Mouse (Mus musculus): Measurements from ENCODE around the gene Hmg20a. TPM values are rescaled to one million over a fixed set of nuclear protein-coding genes. Genes with fewer than 3 reads are reported as not detected.

Hmg20a gene
- polyA plus RNA-seq, 1 experiment from 2014 or later: 22.2 TPM

- no peak for DNase-seq (ENCODE audit: low spot score)
- no peaks in the 10 kb centered on the region for H3K9me3 ChIP-seq (ENCODE audit: low read length)
- WGBS: 85% methylated on average over 4 of the region's 4 CpGs
- peaks cover 46% of the 10 kb centered on the region for H3K4me1 ChIP-seq (ENCODE audit: insufficient read depth, low read depth, low read length)
- no peak overlapping the region for H3K4me3 ChIP-seq (ENCODE audit: low read depth, low read length)
- no peak overlapping the region for H3K4me2 ChIP-seq (replicated peaks; ENCODE audit: low read depth, low read length)
- peak overlapping the region; percentile 87; the same call in 1 of the 2 replicates for H3K27ac ChIP-seq (ENCODE audit: low read length)
- no peak for ATAC-seq
- H3K36me3 ChIP-seq (ENCODE audit: insufficient read depth, low read length): no peaks in the 10 kb centered on the region
- H3K27me3 ChIP-seq (replicated peaks; ENCODE audit: insufficient read depth, low read length): no peaks in the 10 kb centered on the region
- H3K9ac ChIP-seq (replicated peaks; ENCODE audit: low read depth): no peak overlapping the region
- TF ChIP-seq CTCF (IDR thresholded peaks at IDR 0.05) (no peak), EP300 (IDR thresholded peaks at IDR 0.05) (no peak)
These were observed 47.8 kb downstream of the Hmg20a start for GRCm38 (mm10) chr9:56466251-56466650.

- peaks cover 30% of the 10 kb centered on the region; the same call in 1 of the 2 replicates for H3K4me1 ChIP-seq (ENCODE audit: insufficient read depth, low read depth, low read length)
- H3K27me3 ChIP-seq (replicated peaks; ENCODE audit: insufficient read depth, low read length): no peaks in the 10 kb centered on the region
- H3K4me2 ChIP-seq (replicated peaks; ENCODE audit: low read depth, low read length): no peak overlapping the region
- H3K36me3 ChIP-seq (ENCODE audit: insufficient read depth, low read length): peaks cover 5% of the 10 kb centered on the region; the same call in 1 of the 2 replicates
- no peak overlapping the region for H3K9ac ChIP-seq (replicated peaks; ENCODE audit: low read depth)
- no peaks in the 10 kb centered on the region for H3K9me3 ChIP-seq (ENCODE audit: low read length)
- no peak for TF ChIP-seq CTCF (IDR thresholded peaks at IDR 0.05)
- TF ChIP-seq EP300 (IDR thresholded peaks at IDR 0.05): no peak
- ATAC-seq (no peak), DNase-seq (ENCODE audit: low spot score) (peak; percentile 13)
- H3K27ac ChIP-seq (ENCODE audit: low read length): no peak overlapping the region
- H3K4me3 ChIP-seq (ENCODE audit: low read depth, low read length): no peak overlapping the region
- 43% methylated on average over 2 of the region's 2 CpGs for WGBS
These were observed 51.2 kb downstream of the Hmg20a start for GRCm38 (mm10) chr9:56469656-56470055.

- DNase-seq (ENCODE audit: low spot score) (peak; percentile 15), ATAC-seq (no peak)
- WGBS: 19% methylated on average over 7 of the region's 7 CpGs
- Histone ChIP-seq H3K36me3 (ENCODE audit: insufficient read depth, low read length) (peaks cover 7% of the 10 kb centered on the region; the same call in 1 of the 2 replicates), H3K4me2 (replicated peaks; ENCODE audit: low read depth, low read length) (peak overlapping the region; percentile 15; the same call in 1 of the 2 replicates), H3K27ac (ENCODE audit: low read length) (peak overlapping the region; percentile 68), H3K4me1 (ENCODE audit: insufficient read depth, low read depth, low read length) (peaks cover 24% of the 10 kb centered on the region; the same call in 1 of the 2 replicates), H3K4me3 (ENCODE audit: low read depth, low read length) (no peak overlapping the region), H3K9ac (replicated peaks; ENCODE audit: low read depth) (no peak overlapping the region), H3K9me3 (ENCODE audit: low read length) (no peaks in the 10 kb centered on the region), H3K27me3 (replicated peaks; ENCODE audit: insufficient read depth, low read length) (no peaks in the 10 kb centered on the region)
- TF ChIP-seq CTCF (IDR thresholded peaks at IDR 0.05) (no peak), EP300 (IDR thresholded peaks at IDR 0.05) (no peak)
These were observed 51.9 kb downstream of the Hmg20a start for GRCm38 (mm10) chr9:56470291-56470690.

- Histone ChIP-seq H3K4me2 (replicated peaks; ENCODE audit: low read depth, low read length) (no peak overlapping the region), H3K27me3 (replicated peaks; ENCODE audit: insufficient read depth, low read length) (no peaks in the 10 kb centered on the region), H3K9me3 (ENCODE audit: low read length) (no peaks in the 10 kb centered on the region), H3K4me3 (ENCODE audit: low read depth, low read length) (no peak overlapping the region), H3K4me1 (ENCODE audit: insufficient read depth, low read depth, low read length) (no peaks in the 10 kb centered on the region), H3K9ac (replicated peaks; ENCODE audit: low read depth) (no peak overlapping the region), H3K36me3 (ENCODE audit: insufficient read depth, low read length) (peaks cover 9% of the 10 kb centered on the region; the same call in 1 of the 2 replicates), H3K27ac (ENCODE audit: low read length) (no peak overlapping the region)
- 81% methylated on average over 5 of the region's 5 CpGs for WGBS
- no peak for ATAC-seq
- DNase-seq (ENCODE audit: low spot score): no peak
- TF ChIP-seq CTCF (IDR thresholded peaks at IDR 0.05): no peak
- TF ChIP-seq EP300 (IDR thresholded peaks at IDR 0.05): no peak
These were observed 60.7 kb downstream of the Hmg20a start for GRCm38 (mm10) chr9:56478975-56479647.

- 89% methylated on average over 4 of the region's 4 CpGs for WGBS
- ATAC-seq (no peak), DNase-seq (ENCODE audit: low spot score) (no peak)
- no peak overlapping the region for H3K27ac ChIP-seq (ENCODE audit: low read length)
- H3K27me3 ChIP-seq (replicated peaks; ENCODE audit: insufficient read depth, low read length): no peaks in the 10 kb centered on the region
- H3K9me3 ChIP-seq (ENCODE audit: low read length): no peaks in the 10 kb centered on the region
- no peak overlapping the region for H3K4me2 ChIP-seq (replicated peaks; ENCODE audit: low read depth, low read length)
- no peak overlapping the region for H3K4me3 ChIP-seq (ENCODE audit: low read depth, low read length)
- H3K4me1 ChIP-seq (ENCODE audit: insufficient read depth, low read depth, low read length): no peaks in the 10 kb centered on the region; the same call in 1 of the 2 replicates
- no peak for TF ChIP-seq CTCF (IDR thresholded peaks at IDR 0.05)
- TF ChIP-seq EP300 (IDR thresholded peaks at IDR 0.05): no peak
- H3K9ac ChIP-seq (replicated peaks; ENCODE audit: low read depth): no peak overlapping the region
- no peaks in the 10 kb centered on the region for H3K36me3 ChIP-seq (ENCODE audit: insufficient read depth, low read length)
These were observed 64.2 kb downstream of the Hmg20a start for GRCm38 (mm10) chr9:56482623-56483022.

GRCm38 (mm10) chr9:56485423-56485822, 67.0 kb downstream of the Hmg20a start:
- peaks cover 4% of the 10 kb centered on the region; the same call in 1 of the 2 replicates for H3K36me3 ChIP-seq (ENCODE audit: insufficient read depth, low read length)
- no peaks in the 10 kb centered on the region for H3K27me3 ChIP-seq (replicated peaks; ENCODE audit: insufficient read depth, low read length)
- no peak overlapping the region for H3K4me2 ChIP-seq (replicated peaks; ENCODE audit: low read depth, low read length)
- H3K4me3 ChIP-seq (ENCODE audit: low read depth, low read length): no peak overlapping the region
- no peak for TF ChIP-seq CTCF (IDR thresholded peaks at IDR 0.05)
- no peak for TF ChIP-seq EP300 (IDR thresholded peaks at IDR 0.05)
- H3K9me3 ChIP-seq (ENCODE audit: low read length): no peaks in the 10 kb centered on the region
- no peaks in the 10 kb centered on the region; the same call in 1 of the 2 replicates for H3K4me1 ChIP-seq (ENCODE audit: insufficient read depth, low read depth, low read length)
- ATAC-seq: no peak
- no peak overlapping the region for H3K9ac ChIP-seq (replicated peaks; ENCODE audit: low read depth)
- no peak for DNase-seq (ENCODE audit: low spot score)
- H3K27ac ChIP-seq (ENCODE audit: low read length): no peak overlapping the region
- 96% methylated on average over 1 of the region's 1 CpGs for WGBS

All from lung, postnatal 0 days (tissue).